10 mouse cellular contexts compared by ENCODE assay signal in the genomic region with DNA sequence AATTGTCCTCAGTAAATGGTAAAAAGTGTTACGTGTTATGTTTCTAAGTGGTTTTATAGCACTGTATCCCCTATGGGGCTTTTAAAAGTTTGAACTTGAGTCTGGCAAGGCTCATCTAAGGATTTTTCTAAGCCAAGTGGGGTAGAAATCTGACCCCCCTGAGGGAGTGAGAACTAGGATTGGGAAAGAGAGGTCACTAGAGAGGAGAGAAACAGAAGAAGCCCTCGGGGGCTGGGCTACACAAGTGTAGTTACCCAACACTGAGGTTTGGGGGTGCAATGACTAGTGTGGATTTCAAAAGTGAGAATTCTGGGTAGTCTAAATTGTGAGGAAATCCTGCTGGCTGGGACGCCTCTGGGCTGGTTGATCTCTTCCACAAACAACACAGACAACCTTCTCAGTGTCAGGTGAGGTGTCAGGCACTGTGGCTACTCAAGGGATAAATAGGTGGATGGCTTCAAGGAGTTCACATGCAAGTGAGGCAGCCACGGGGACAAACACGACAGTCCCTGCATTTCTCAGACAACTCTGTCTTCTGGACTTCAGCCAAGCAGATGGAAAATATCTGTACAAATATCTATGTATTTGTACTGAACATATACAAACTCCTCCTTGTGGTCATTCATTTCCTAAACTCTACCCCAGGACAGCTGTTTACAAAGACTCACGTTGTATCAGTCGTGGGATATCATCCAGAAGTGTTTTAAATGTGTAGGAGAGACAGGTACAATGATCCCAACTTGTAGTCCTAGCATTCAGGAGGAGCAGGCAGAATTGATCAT. TPM values are rescaled to one million over a fixed set of nuclear protein-coding genes. Genes with fewer than 3 reads are reported as not detected.
A peak's percentile ranks its signal among the peaks of the same experiment; 100 is the strongest.
DNase-seq lines count a peak whose midpoint lies in the region; ATAC-seq and TF ChIP-seq lines count a peak whose summit lies in the region.
"Had no signal": no experiment of that assay in that cellular context is flagged by ENCODE, and none has a peak within 500 bp of the region (broad histone marks: within the 10 kb centered on the region; RNA-seq: fewer than 3 reads in every experiment).

No protein-coding gene starts in this region.

- intact Hi-C loops in left cerebral cortex, postnatal 36 days (cut with DNase I): no loop called here

- H3K9me3 ChIP-seq in kidney, postnatal 0 days (replicated peaks; ENCODE audit: low read length): no peaks in the 10 kb centered on the region
- H3K9me3 ChIP-seq in lung, embryonic 16.5 days (ENCODE audit: control insufficient read depth, low read length): no peaks in the 10 kb centered on the region

- ATAC-seq in kidney, postnatal 0 days (replicated peaks; ENCODE audit: low FRiP score, low read depth): no peak
- ATAC-seq in hematopoietic stem cell, adult 5-6 weeks (replicated peaks in 1 of 2; ENCODE audit: insufficient read depth in 1 of 2, low FRiP score in 2 of 2, low TSS enrichment in 1 of 2, low read depth in 1 of 2, poor library complexity in 2 of 2, severe bottlenecking in 2 of 2): peak; percentile 49 to 74; a peak in 2 of 4 replicates
- peak; percentile 80 for ATAC-seq in lung, embryonic 16.5 days (ENCODE audit: low read depth)
- ATAC-seq in activated CD4-positive, CD25-positive, alpha-beta regulatory T cell, adult 4 months: no peak

- no peak overlapping the region for H3K27ac ChIP-seq in kidney, postnatal 0 days
- peak overlapping the region; percentile 59 for H3K27ac ChIP-seq in lung, embryonic 16.5 days (ENCODE audit: low read length)
- H3K27ac ChIP-seq: hindbrain, embryonic 14.5 days had no signal

- H3K9ac ChIP-seq in kidney, postnatal 0 days (ENCODE audit: low read depth, low read length): no peak overlapping the region
- H3K9ac ChIP-seq in lung, embryonic 16.5 days (ENCODE audit: low read length): no peak overlapping the region
- H3K9ac ChIP-seq: hindbrain, embryonic 14.5 days had no signal

- H3K4me3 ChIP-seq in kidney, postnatal 0 days (replicated peaks; ENCODE audit: low read depth, low read length): no peak overlapping the region
- H3K4me3 ChIP-seq in lung, embryonic 16.5 days (ENCODE audit: low read length): no peak overlapping the region

- 0 out of 2 replicates have a peak, but pooled peaks have one; percentile 5 for TF ChIP-seq CTCF in kidney, postnatal 0 days (IDR thresholded peaks at IDR 0.05; ENCODE audit: low read depth)

- WGBS in kidney, postnatal 0 days: 32% methylated on average over 7 of the region's 7 CpGs
- 26% methylated on average over 7 of the region's 7 CpGs for WGBS in lung, embryonic 16.5 days

- no peaks in the 10 kb centered on the region for H3K36me3 ChIP-seq in kidney, postnatal 0 days (ENCODE audit: insufficient read depth, low read length)
- no peaks in the 10 kb centered on the region for H3K36me3 ChIP-seq in lung, embryonic 16.5 days (ENCODE audit: control insufficient read depth, insufficient read depth, low read length)

- no peak overlapping the region for H3K4me2 ChIP-seq in kidney, postnatal 0 days (ENCODE audit: low read length)
- H3K4me2 ChIP-seq in lung, embryonic 16.5 days (ENCODE audit: low read depth, low read length): no peak overlapping the region
- H3K4me2 ChIP-seq: hindbrain, embryonic 14.5 days had no signal

- DNase-seq in kidney, postnatal 0 days (ENCODE audit: low spot score): peak; percentile 57
- no peak for DNase-seq in kidney, postnatal 4 days
- DNase-seq in urinary bladder, postnatal 25 days (ENCODE audit: low spot score): no peak
- DNase-seq in left cerebral cortex, postnatal 36 days (ENCODE audit: low spot score in 2 of 2): no peak
- DNase-seq in gastrocnemius, adult 8-10 months (ENCODE audit: low spot score in 2 of 2): no peak
- DNase-seq: gastrocnemius, postnatal 14 days had no signal

- H3K27me3 ChIP-seq in kidney, postnatal 0 days (ENCODE audit: insufficient read depth, low read length): no peaks in the 10 kb centered on the region
- H3K27me3 ChIP-seq in lung, embryonic 16.5 days (ENCODE audit: control insufficient read depth, insufficient read depth, low read depth, low read length): no peaks in the 10 kb centered on the region

- H3K4me1 ChIP-seq in kidney, postnatal 0 days (replicated peaks; ENCODE audit: insufficient read depth, low read length): no peaks in the 10 kb centered on the region
- H3K4me1 ChIP-seq in lung, embryonic 16.5 days (replicated peaks; ENCODE audit: control insufficient read depth, insufficient read depth, low read length): peaks cover 12% of the 10 kb centered on the region

RNA-seq across cellular contexts. Expression of a gene that starts 10.8 kb away (rescaled TPM):
- 27.2 and 29.5 TPM in 2 replicates for polyA plus RNA-seq in kidney, postnatal 0 days (2015; fragmentation: Nextera tagmentation; extraction: Ambion mirVana)
- 82.9 and 85.7 TPM in 2 replicates for total RNA-seq in hematopoietic stem cell, adult 5-6 weeks (2017)
- polyA plus RNA-seq in lung, embryonic 16.5 days (2015; fragmentation: Nextera tagmentation; extraction: Ambion mirVana): 39.0 and 42.5 TPM in 2 replicates
- 10 to 100 TPM; 21.7 to 22.4 TPM for polyA plus RNA-seq in activated CD4-positive, CD25-positive, alpha-beta regulatory T cell, adult 4 months (2017; shearing (Covaris generic))
- total RNA-seq in left cerebral cortex, postnatal 36 days (2021): 10 to 100 TPM; 41.7 to 42.4 TPM
- total RNA-seq in gastrocnemius, adult 8-10 months (2022): 10 to 100 TPM; 14.8 to 18.2 (median 16.3) TPM

RNA-seq across cellular contexts. Expression of a gene that starts 43.9 kb away (rescaled TPM):
- polyA plus RNA-seq in kidney, postnatal 0 days (2015; fragmentation: Nextera tagmentation; extraction: Ambion mirVana): 8.1 and 8.8 TPM in 2 replicates
- total RNA-seq in hematopoietic stem cell, adult 5-6 weeks (2017): 4.4 and 7.6 TPM in 2 replicates
- polyA plus RNA-seq in lung, embryonic 16.5 days (2015; fragmentation: Nextera tagmentation; extraction: Ambion mirVana): 8.0 and 8.3 TPM in 2 replicates
- under 1 TPM in 1 of 2 experiments, not detected in 1; 0.06 TPM for polyA plus RNA-seq in activated CD4-positive, CD25-positive, alpha-beta regulatory T cell, adult 4 months (2017; shearing (Covaris generic))
- 10 to 100 TPM; 66.5 to 87.4 TPM for total RNA-seq in left cerebral cortex, postnatal 36 days (2021)
- total RNA-seq in gastrocnemius, adult 8-10 months (2022): 10 to 100 TPM in 3 of 4 experiments, 1 to 10 TPM in 1; 6.6 to 15.1 (median 11.8) TPM

Comparison
In these comparisons a context has a peak if more than half of its experiments do, and no peak if none do; other contexts are left out.
1. ATAC-seq: peak in hematopoietic stem cell, adult 5-6 weeks (2 of 2) and lung, embryonic 16.5 days (single experiment); none in kidney, postnatal 0 days (single experiment) and activated CD4-positive, CD25-positive, alpha-beta regulatory T cell, adult 4 months (single experiment).